Mouse (Mus musculus) CH12F3 (cell line): ENCODE results near the gene E2f3.

Source experiments
- in situ Hi-C: fragments of 300-500 bp; cut with MboI; formaldehyde crosslinking; loops from 2 replicates; pipeline ENCODE4 v1.14.3; 2020; ENCODE audit warnings: low sequenced_read_pairs

E2f3 gene

DNA sequence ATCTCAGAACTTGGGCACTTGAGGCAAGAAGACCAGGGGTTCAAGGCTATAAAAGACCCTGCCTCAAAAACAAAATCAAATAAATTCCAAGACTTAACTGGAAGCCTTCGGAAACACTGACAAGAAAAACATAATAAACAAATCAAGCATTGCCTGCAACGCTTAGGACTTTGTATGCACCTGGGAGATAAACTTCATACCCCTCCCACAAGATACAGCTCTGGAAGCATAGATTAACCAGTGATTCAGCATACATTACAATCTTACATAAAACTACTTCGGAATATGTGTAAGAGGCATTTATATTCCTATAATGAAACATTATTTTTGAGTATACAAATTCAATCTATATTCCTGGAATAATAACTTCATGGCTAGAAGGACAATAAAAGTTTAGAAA is 3.5 kb downstream of the E2f3 start:
- in situ Hi-C loops, result no loop called here

GRCm38 (mm10) chr13:29979140-29979564 is 6.7 kb downstream of the E2f3 start:
- in situ Hi-C loops, result no loop called here

GRCm38 (mm10) chr13:29977358-29977757 is 8.5 kb downstream of the E2f3 start:
- in situ Hi-C loops, result no loop called here

DNA sequence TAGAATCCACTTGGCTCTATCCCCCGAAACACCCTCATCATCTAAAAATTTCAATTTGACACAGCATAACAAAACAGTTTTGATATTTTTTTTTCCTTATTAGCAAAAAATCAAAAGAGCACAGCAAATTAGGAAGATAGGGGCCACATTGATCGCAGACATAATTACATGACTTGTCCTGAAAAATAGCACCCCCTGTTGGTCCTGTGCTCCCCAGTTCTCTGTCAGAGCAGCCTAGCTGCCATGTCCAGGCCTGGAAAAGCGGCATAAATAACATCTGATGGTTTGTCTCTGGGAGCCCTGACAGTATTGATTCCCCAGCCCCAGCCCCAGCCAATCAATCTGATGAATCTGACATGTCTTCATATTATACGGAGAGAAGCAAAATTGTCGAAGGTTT is 11.8 kb downstream of the E2f3 start:
- in situ Hi-C loops, result no loop called here

DNA sequence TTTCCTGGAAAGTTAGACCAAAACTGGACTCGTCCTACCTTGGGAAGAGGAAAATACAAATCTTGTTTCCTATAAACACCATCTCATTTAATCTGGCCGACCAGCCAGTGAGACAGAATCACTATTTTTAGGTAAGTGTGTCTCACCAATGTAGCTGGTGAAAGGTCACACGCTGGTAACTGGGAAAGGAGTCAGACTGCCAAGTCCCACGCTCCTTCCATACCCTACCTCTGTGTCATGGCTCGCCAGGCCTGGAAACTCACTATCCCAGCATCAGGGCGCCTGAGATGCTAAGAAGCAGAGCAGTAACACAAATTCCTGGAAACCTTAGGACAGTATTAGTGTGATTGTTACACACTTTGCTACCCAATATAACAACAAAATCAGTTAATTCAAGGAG is 12.3 kb downstream of the E2f3 start:
- in situ Hi-C loops, result no loop called here

- in situ Hi-C loops, result no loop called here
These were observed 15.5 kb downstream of the E2f3 start for GRCm38 (mm10) chr13:29970333-29970732.

GRCm38 (mm10) chr13:29968636-29969035 is 17.2 kb downstream of the E2f3 start:
- in situ Hi-C loops, result no loop called here

DNA sequence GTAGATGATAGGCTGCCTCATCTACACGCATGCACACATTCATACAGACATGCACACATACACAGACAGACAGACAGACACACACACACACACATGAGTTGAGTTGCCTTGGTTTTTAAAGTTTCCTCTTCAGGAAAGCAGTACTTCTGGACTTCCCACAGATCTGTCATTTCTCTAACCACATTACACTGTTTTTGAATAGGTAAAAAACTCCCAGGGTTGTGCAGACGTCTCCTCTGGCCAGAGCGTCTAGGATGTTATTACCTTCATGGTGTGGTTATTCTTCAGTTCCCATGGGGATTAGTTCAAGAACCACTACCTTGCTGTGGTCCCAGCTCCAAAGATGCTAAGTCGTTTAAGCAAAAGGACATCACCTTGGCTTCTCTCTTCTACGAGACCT is 18.5 kb downstream of the E2f3 start:
- in situ Hi-C loops, result no loop called here

GRCm38 (mm10) chr13:29966966-29967365 is 18.9 kb downstream of the E2f3 start:
- in situ Hi-C loops, result no loop called here

- in situ Hi-C loops, result no loop called here
These were observed 21.8 kb downstream of the E2f3 start for GRCm38 (mm10) chr13:29964087-29964486.

DNA sequence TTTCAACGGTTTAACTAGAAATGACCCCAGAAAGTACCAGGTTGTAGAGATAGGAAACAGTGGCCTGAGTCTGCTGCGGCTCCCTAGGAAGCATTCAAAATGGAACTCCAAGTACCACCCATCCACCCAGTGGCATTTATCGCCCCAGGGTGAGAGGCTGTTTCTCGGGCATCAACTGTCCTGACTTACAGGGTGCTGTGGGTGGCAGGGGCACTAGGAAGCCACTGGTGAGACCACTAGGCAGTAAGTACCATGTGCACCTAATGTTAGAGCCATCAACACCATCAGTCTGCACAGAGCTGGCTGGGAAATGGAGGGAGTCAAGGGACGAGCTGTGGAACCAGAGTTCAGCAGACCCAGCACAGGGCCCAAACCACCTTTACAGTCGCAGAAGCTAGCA is 25.4 kb downstream of the E2f3 start:
- in situ Hi-C loops, result no loop called here

- in situ Hi-C loops, result no loop called here
These were observed 28.1 kb downstream of the E2f3 start for GRCm38 (mm10) chr13:29957731-29958254.

DNA sequence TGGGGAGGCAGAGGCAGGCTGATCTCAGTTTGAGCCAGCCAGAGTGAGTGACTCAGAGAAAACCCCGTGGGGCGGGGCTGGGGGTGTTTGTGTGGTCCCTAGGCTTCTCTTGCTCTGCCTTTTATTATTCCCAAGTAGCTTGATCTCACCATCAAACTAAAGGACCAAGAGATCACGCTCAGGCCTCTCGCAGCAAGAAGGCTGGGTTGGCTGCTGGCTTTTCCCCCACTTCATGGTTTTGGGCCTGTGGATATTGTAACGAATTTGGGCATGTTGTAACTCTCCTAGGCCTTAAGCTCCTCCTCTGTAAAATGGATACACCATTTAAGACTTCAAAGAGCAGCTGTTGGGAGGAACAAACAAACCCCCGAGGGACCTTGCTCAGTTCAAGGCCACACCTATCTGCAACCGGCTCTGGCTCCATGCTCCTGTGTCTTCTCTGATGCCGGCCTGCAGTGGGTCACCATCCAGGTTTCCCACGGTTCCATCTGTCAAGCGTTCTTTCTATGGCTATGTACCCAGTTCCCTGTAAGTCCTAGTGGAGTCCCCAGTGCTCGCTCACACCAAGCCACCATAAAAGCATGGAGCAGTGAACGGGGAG is 28.9 kb downstream of the E2f3 start:
- in situ Hi-C loops, result no loop called here

- in situ Hi-C loops, result no loop called here
These were observed 30.6 kb downstream of the E2f3 start for GRCm38 (mm10) chr13:29955296-29955695.

DNA sequence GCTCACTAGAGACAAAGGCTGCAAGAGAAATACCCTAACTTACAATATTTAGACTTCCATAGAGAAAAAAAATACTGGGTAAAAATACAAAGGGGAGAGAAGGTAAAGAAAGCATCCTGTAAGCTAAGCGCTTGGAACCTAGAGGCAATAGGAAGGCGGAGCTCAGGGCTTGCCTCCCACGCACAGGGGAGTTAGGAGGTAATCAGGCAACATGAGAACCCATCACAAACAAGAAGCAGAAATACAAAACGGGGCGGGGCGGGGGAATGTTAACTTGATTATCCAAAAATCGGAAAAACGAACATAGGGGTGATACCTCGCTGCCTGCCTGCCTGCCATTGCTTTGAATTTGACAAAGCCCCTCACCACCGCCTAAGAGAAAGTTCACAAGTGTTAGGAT is 31.1 kb downstream of the E2f3 start:
- in situ Hi-C loops, result no loop called here

GRCm38 (mm10) chr13:29953417-29954045 is 32.3 kb downstream of the E2f3 start:
- in situ Hi-C loops, result no loop called here

DNA sequence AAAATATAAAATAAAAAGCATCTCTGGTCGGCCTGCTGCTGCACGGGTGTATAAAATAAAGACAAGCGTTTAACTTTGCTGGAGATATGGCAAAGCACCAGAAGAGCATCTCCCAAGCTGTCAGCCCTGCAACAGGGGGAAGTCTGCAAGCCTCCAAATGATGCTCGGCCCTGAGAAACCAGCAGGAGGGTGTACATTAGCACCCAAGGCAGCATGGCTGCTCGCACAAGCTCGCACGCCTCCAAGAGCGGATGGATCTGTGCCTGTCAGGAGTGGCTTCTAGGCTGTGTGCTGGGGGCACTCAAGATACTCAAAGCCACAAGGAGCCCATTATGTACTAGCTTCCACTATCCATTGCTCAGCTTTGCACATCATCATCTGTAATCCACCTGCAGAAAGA is 39.8 kb downstream of the E2f3 start:
- in situ Hi-C loops, result no loop called here

DNA sequence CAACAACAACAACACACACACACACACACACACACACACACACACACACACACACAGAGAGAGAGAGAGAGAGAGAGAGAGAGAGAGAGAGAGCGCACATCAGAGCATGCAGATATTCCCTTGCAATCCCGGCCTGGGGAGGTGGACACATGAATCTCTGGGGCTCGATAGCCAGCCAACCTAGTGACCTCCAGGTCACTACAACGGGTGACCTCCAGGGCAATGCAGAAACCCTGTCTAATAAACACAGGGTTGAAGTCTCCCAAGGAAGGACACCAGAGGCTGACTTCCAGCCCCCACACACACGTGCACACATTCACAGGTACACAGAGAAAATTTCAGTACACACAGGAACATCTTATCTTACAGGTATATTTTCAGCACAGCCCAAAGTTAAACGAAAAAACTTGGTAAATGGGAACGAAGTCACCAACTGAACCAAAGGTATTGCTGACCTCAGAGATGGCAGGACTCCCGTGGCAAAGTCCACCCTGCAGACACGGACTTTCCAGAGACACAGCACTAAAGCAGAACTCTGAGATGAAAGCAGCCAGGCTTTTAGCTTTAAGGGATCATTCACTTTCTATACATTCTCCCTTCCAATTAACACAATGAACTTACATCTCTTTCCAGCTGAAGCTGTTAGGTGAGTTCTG is 40.8 kb downstream of the E2f3 start:
- in situ Hi-C loops, result no loop called here

DNA sequence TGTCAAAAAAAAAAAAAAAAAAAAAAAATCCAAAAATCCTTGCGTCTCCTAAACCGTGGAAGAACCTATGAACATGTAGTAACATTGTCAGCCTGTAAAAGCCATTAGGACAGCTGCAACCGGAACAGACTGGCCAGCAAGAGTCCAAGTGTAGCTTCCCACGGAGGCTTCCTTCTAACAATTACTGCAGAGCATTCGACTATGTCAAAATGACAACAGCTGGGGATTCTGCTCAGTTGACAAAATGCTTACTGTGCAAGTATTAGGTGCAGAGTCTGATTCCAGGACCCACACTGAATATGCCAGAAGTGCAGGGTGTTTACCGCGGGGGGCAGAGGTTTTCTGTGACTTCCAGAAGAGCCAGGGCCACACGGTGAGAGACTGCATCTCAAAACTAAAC is 41.4 kb downstream of the E2f3 start:
- in situ Hi-C loops, result no loop called here

DNA sequence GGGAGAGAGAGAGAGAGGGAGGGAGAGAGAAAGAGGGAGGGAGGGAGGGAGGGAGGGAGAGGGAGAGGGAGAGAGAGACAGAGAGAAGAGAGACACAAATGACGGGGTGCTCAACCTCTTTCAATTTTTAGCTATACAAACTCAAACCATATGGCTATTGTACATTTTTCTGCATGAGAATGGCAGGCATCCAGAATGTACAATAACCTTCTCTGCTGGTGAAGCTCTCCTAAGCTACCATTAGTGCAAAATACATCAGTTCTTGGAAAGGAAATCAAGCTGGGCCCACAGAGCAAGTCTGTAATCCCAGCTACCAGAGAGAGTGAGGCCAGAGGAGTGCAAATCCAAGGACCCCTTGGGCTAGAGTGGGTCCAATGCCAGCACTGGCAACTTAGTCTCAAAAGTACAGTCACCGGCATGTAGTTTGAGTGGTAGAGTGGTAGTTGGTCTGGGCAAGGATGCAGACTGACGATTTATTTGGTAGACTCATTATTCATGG is 42.3 kb downstream of the E2f3 start:
- in situ Hi-C loops, result no loop called here

GRCm38 (mm10) chr13:29940071-29940470 is 45.8 kb downstream of the E2f3 start:
- in situ Hi-C loops, result no loop called here

- in situ Hi-C loops, result no loop called here
These were observed 46.5 kb downstream of the E2f3 start for GRCm38 (mm10) chr13:29939399-29939798.
